Mouse (Mus musculus): ENCODE data around the gene Cacna1c.
A peak's percentile ranks its signal among the peaks of the same experiment; 100 is the strongest.

Gene Cacna1c

DNA sequence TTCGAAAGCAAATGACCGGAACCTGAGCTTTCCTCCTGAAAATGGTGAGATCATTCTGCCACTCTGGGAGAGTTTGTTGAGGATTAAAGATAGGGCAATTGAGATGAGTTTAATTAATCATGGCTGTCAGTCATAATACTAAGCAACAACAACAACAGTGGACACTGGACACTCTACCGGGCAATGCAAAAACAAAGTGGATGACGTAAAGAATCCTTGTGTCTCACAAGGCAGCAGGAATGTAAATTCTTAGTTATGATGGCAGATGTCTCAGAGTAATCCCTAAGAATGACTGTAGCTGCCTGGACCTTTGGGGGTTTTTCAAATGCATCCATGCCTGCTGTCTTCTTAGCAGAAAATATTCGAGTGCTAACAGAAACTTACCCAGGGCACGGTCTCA lies 471.8 kb downstream of the Cacna1c start:
- no peak for DNase-seq

GRCm38 (mm10) chr6:118722336-118722735 lies 473.9 kb downstream of the Cacna1c start:
- no peak for DNase-seq

GRCm38 (mm10) chr6:118719486-118719885 lies 476.7 kb downstream of the Cacna1c start:
- DNase-seq: no peak

GRCm38 (mm10) chr6:118713286-118713685 lies 482.9 kb downstream of the Cacna1c start:
- DNase-seq: peak; percentile 71

DNA sequence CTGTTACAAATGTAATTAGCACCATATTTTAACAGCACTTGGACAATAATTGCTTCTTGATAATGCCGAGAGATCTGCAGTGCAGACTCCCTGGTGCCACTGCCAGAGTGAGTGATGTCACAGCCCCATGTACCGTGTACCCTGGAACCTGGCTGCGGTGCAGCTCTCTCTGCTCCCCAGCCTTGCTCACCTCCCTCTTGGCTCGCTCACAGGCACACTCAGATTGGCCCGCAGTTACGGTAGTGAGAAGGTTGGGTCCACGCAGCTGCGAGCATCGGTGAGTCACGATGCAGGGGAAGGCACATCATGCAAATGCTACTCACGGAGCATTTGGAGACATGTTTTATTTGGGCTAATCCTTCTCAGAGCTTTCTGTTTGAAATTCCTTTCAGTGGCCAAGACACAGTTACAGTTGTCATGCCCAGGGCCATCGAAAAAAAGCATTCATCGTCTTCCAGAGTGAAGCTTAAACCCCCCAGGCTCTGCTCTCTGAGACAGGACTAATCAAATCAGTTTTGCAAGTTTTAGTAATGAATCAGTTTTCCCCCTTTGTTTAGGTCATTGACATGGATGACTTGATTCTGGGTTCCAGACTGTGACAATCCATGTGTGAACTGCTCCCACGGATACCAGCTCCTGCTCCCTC lies 484.4 kb downstream of the Cacna1c start:
- DNase-seq: no peak

- no peak for DNase-seq
Measured at GRCm38 (mm10) chr6:118707066-118707465, 489.2 kb downstream of the Cacna1c start.

GRCm38 (mm10) chr6:118705840-118706239 lies 490.4 kb downstream of the Cacna1c start:
- peak; percentile 81 for DNase-seq

DNA sequence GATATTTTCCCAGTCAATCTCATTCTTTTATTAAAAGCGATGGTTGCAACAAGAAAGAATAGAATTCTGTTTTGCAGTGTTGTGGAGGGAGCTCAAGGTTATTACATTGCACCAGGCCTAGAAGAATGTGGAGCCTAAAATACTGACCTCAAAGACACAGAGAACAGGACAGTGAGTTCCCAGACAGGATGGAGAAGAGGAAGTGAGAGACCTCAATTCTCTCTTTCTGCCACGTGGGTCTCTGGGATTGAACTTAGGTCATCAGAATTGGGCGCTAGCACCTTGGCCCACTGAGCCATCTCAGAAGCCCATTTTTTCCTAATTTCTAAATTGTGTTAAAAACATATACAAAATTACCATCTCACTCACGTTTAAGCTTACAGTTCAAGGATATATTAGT lies 501.6 kb downstream of the Cacna1c start:
- DNase-seq: no peak

DNA sequence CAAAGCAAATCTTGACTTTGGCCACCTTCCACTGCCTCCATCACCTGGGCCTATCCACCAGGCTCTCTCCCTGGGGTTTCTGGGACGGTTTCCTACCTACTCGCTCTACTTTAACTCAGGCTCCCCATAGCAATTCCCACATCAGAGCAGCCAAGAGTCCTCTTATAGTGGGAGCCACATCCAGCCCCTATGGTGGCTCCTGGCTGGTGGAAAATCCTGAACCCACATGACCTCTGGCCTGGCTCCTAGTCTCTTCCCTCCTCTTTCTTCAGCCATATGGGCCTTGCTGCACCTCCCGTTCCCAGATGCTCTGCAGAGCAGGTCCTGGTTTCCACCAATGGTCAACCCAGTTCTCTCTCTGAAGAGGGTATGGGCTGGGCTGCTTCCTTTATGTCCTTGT lies 506.8 kb downstream of the Cacna1c start:
- DNase-seq: no peak

- DNase-seq: no peak
Measured at GRCm38 (mm10) chr6:118688856-118689255, 507.4 kb downstream of the Cacna1c start.

- peak; percentile 28 for DNase-seq
Measured at GRCm38 (mm10) chr6:118680814-118681213, 515.4 kb downstream of the Cacna1c start.

GRCm38 (mm10) chr6:118678031-118678430 lies 518.2 kb downstream of the Cacna1c start:
- DNase-seq: no peak

GRCm38 (mm10) chr6:118677306-118677705 lies 518.9 kb downstream of the Cacna1c start:
- DNase-seq: no peak

DNA sequence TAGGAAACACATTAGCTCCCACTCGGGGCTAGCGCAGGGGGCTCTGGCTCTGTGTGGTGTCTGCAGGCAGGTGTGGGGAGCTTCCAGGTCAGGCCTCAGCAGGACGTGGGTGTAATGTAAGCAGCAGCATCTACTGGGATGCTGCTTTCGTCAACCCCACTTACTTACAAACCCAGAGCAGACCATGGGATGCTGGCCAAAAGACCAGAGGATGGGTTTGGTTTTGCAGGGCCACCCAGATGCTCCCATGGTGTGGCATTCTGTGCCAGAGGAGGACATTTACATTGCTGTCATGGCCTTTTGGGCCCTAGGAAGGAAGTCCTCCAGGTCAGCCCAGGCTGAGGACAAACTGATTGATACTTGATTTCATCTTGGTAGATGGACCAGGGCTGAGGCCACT lies 521.4 kb downstream of the Cacna1c start:
- DNase-seq: no peak

- peak; percentile 36 for DNase-seq
Measured at GRCm38 (mm10) chr6:118673974-118674695, 522.1 kb downstream of the Cacna1c start.

DNA sequence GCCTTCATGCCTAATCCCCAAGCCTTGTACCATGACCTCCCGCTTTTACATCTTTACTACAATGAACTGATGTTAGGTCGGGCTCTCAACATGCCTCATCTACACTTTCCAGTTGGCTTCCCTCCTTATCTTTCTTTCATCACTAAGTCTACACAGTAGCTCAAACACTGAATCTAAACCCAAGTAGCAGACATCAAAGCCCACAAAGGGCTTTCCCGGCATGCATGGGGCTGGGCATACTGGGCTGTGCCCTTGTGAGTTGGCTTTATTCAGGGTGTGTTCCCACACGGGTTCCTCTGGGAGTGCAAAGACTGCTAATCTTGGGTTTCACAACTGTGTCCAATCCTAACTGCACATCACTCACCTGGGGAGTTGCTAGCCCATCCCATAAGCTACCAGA lies 542.9 kb downstream of the Cacna1c start:
- no peak for DNase-seq

GRCm38 (mm10) chr6:118649121-118649783 lies 547.0 kb downstream of the Cacna1c start:
- no peak for DNase-seq

DNA sequence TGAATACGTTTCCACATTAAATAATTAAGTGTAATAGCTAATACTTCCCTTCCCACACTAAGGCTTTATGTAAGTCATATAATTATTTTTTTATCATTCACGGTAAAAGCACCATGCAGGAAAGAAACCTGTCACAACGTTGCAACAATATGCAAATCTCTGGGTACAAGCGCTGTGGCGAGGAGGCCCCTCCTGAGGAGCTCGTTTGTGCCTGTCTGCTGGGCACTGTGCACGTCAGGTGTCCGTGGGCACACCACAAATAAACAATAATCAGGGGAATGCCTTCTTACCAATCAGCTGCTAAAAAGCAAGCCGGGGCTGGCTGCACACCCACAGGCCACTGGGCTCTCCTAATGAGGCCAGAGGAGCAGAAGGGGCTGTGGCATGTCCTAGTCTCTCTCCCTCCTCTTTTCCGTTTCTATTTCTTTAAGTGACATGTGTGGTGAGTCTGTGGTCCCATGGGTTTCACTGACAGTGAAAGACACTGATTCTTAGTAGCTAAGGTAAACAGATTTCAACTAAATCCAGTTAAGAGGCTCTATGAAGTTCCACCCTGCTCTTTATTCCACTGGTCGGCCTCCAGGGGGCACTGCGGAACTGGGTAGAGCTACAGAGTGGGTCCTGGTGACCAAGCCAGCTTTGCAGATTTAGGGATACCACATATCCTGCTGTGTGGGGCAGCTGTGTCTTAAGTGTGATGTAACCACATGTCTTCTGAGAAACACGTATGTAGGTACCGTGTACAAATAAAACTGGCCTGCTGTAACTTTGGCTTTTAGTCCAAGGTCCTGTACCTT lies 549.8 kb downstream of the Cacna1c start:
- peak; percentile 76 for DNase-seq

GRCm38 (mm10) chr6:118644866-118645265 lies 551.4 kb downstream of the Cacna1c start:
- DNase-seq: no peak

- no peak for DNase-seq
Measured at GRCm38 (mm10) chr6:118643541-118643940, 552.7 kb downstream of the Cacna1c start.

GRCm38 (mm10) chr6:118641671-118642325 lies 554.4 kb downstream of the Cacna1c start:
- no peak for DNase-seq

DNA sequence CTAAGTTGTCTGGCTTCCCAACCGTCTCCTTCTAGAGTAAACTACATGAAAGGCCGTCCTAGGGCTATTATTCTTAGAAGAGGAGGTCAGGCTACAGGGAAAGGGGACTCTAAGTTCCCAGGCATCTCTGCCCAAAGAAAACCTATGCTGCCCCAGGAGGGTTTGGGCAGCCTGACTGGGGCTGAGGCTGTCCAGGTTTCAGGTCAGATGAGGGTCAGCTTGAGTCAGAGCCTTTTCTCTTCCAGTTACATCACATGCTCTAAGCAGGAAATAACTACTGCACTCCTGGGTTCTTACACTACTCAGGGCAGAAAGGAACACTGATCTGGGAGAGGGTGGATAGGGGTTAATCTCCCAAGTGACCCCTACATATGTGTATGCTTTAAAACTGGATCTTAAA lies 556.4 kb downstream of the Cacna1c start:
- DNase-seq: no peak

DNA sequence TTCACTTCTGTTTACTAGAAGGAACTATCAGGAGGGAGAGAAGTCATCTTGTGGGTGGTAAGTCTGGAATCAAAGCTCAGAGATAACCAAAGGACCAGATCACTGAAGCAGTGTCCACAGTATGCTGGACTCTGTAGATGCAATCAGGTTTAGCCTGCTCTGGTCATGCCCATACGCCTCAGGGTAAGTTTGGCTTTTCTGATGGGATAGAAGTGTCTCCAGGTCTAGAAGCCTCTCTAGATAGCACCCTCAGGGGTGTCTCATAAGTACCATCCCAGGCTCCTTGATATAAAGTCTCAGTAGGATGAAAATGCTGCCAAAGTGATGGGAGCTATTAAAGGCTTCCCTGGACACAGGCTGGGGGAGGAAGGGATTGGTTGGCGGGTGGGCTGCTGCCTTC lies 557.3 kb downstream of the Cacna1c start:
- no peak for DNase-seq

Data from cerebellum, adult 11 months (tissue).